Mouse (Mus musculus) megakaryocyte progenitor cell, adult 5-6 weeks (primary cell): ENCODE results near the gene Trmt10c. TPM values are rescaled to one million over a fixed set of nuclear protein-coding genes. Genes with fewer than 3 reads are reported as not detected.
"Not testable (repeated sequence)": the region's sequence is repeated elsewhere in the genome, so short reads cannot be mapped to it uniquely, and the experiment has no call there.

Experiments used
- ATAC-seq: replicated peaks from 2 replicates; pipeline ENCODE4 v1.8.0; 2016; ENCODE audit warnings: mild to moderate bottlenecking, moderate TSS enrichment, inconsistent platforms; ENCODE audit not compliant: poor library complexity
- total RNA-seq, 2 experiments: library from RNA; stranded (forward) in 1 of 2; stranded (reverse) in 1 of 2; fragments of 157-497, 149-512 nt in 1 of 2; fragments of 200-1000 nt in 1 of 2; gene quantifications; 2 replicates each; pipeline versions ENCODE4 v1.2.3 to v1.2.4; 2015 to 2017

Gene Trmt10c
- total RNA-seq, 2 experiments from 2014 or later = 35.8 to 36.1 TPM

DNA sequence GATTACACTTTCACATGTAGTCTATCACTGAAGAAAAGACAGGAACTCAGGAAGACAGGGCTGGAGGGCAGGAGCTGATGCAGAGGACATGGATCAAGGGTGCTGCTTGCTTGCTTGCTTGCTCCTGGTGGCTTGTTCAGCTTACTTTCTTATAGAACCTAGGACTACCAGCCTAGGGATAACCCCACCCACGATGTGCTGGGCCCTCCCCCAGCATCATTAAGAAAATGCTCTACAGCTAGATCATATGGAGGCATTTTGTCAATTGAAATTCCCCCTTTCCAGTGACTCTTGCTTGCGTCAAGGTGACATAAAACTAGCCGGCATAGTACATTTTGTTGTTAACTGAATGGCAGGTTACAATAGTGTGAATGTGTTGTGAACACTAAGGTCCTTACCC is 18.3 kb upstream of the Trmt10c start:
- no peak for ATAC-seq

DNA sequence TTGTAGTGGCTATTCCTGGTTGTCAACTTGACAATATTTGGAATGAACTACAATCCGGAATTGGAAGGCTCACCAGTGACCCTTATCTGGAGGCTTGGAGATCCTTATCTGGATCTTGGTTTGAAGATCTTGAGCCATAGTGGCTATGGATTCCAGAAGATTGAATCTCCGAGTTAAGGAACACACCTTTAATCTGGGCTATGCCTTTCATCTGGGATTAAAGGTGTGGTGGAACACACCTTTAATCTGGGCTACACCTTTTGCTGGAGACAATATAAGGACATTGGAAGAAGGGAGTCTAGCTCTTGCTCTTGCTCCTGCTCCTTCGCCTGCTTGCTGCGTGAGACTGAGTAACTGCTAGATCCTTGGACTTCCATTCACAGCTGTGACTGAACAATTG is 10.4 kb upstream of the Trmt10c start, which contains the start of gene Senp7:
TSS of gene Senp7 (plus strand) at position 301 of the 400 bp plus-strand sequence.
- ATAC-seq = not testable (repeated sequence)

DNA sequence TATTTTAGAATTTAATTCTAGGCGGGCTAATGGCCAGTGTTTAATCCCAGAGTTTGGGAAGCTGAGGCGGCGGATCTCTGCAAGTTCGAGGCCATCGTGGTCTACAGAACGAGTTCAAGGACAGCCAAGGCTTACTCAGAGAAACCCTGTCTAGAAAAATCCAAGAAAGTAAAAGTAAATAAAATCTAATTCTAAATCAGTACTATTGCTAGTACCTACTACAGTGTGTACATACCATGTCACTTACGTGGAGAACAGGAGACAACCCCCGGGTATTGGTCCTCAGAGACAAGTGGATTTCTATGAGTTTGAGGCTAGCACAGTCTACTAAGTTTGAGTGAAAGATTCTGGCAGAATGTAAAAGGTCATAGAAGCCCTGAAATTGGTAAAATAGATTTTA is 471 bp upstream of the Trmt10c start:
- ATAC-seq = no peak

DNA sequence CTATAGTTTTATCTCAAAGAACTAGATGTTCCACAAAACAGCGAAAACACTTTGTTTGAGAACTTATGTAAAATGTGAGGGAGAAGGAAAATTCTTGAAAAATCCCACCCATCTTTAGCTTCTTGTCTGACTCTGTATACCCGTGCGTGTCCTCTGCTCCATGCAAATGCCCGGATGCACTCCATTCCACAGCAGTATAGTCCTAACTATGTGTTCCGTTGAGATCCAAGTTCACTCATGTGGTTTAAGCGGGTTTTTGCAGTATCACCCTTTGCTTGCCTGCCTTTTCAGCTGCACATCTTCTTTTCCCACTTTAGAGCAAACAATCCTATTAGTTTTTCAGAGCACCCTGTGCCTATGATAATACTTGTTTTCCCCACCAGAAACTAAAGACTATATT is 1.1 kb downstream of the Trmt10c start:
- ATAC-seq = no peak

DNA sequence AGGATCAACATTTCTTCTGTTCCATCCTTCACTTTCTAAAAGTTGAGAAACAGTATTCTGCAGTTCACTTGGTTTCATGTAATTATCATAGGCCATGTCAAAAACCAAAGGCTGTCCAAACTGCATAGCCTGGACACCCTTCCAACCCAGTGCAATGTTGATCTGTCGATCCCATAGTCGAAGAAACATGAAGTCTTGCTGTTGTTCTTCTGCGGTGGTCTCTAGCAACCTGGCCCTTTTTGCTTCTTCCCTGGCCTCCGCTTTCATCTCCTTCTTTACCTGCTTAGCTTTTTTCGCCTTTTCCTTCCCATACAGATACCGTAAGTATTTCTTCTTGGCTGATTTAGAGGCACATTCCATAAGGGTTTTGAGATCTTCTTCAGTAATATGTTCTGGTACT is 3.1 kb downstream of the Trmt10c start:
- no peak for ATAC-seq

DNA sequence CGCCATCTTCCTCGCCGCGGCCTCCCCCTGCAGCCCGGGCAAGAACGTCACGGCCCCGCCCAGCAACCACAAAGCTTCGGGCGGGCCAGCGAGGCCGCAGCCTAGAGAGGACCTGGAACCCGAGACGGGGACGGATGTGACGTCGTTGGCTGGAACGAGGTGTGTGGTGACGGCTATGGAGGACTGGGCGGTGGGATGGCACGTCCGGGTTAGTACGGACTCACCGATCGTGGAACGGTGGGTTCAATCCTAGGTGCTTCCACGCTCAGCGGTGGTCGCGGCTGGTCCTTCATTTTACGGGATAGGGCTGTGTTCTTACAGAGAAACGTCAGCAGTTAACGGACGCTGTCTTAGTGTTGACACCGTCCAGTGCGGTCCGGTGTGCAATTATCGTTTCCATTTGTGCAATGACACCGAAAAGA is 7.9 kb downstream of the Trmt10c start, which contains the start of gene Pcnp:
TSS of gene Pcnp (minus strand) at position 79 of the 422 bp plus-strand sequence.
- ATAC-seq = peak; percentile 94

DNA sequence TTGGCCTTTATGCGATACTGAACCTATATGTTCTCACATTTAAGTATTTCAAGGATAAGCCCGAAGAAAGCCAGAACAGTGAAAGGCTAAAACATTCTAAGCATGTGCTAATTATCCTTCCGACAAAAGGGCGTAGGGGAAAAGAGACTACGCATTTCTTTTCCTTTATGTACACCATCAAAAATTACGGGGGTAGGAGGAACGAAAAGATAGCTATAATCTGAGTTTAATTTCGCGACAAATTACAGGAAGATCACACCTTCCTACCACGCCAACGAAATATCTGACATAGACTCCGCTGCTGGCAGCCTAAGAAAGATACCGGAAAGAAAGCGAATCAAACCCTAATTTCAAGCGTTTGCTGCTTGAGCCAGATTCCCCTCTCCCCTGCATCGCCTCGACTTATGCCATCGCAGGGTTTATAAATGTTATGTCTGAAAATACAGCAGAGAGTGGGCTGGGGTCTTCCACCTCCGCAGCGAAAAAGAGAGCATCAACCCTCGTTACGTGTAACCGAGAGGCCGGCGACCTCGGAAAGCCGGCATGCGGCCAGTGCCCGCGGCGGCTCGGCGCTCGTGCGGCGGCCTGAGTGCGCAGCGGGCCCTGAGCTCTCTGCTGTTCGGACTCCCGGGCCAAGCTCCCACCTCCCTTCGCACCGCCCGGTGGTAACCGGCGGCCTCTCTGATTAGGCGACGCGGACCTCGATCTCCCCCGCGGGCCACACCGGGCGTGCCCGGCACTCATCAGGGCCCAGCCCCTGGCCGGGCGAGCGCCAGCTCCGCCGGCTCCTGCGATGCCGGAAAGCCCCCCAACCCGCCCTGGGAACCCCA is 8.7 kb downstream of the Trmt10c start:
- ATAC-seq = peak; percentile 23

DNA sequence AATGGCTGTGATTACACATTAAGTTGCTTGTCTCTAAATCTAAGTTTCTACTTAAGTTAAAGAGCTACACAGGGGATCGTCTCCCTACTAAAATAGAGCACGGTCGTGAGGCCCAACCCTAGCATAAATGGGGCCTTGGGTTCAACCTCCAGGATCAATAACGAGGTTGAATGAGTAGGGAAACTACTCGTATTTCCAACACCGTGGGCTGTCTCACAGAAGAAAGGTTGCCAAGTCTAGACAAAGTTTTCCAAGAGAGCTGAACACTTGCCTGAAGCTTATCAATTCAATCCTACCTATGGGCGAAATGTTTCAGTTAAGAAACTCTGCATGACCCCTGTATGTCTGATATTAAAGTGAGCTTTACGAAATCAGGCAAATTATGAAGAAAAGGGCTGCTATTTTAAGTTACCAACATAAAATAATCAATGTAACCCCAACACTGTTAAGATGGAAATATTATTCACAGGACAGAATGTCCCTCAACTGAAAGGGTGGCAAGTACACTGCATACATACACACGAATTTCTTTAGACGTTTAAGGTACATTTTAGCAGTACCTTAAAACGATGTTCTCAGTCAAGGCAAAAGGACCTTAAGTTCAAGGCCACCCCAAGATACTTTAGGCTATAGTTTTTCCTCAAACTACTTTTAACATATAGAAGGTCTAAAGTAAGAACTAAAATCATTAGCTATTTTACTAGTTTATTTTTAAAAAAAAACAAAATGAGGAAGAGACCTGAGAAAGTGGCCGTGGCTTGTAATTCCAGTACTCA is 9.6 kb downstream of the Trmt10c start:
- no peak for ATAC-seq

DNA sequence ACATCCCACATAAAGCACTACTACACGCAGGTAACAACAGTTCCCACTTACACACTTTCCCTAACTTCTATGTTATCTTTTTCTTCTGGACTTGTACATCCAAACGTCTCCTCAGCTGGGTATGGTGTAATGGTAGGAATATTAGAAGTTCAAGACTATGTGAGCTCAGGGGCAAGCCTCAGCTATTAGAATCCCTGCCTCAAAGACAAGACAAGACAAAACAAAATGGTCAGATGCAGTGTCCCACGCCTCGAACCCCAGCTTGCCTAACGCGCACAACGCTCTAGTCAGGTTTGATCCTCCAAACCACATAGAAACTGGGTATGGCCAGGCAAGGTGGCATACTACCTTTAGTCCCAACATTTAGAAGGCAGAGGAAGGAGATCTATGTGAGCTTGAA is 18.0 kb downstream of the Trmt10c start:
- no peak for ATAC-seq

DNA sequence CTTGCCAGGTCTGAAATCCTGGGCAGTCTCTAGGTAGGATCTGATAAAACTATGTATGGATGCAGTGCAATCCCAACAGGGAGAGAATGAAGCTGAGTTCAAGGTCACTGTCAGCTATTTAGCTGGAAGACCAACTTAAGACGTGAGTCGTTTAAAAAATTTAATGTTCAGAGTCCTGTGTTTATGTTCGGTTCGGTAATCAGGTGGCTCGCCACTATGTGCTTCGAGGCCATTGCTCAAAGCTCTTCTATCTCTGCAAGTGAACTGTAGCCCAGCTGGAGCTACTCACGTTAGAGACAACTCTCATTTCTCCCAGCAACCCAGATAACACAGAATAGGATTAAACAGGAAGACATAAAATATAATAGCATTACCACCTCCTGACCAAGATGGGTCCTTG is 23.5 kb downstream of the Trmt10c start:
- no peak for ATAC-seq

DNA sequence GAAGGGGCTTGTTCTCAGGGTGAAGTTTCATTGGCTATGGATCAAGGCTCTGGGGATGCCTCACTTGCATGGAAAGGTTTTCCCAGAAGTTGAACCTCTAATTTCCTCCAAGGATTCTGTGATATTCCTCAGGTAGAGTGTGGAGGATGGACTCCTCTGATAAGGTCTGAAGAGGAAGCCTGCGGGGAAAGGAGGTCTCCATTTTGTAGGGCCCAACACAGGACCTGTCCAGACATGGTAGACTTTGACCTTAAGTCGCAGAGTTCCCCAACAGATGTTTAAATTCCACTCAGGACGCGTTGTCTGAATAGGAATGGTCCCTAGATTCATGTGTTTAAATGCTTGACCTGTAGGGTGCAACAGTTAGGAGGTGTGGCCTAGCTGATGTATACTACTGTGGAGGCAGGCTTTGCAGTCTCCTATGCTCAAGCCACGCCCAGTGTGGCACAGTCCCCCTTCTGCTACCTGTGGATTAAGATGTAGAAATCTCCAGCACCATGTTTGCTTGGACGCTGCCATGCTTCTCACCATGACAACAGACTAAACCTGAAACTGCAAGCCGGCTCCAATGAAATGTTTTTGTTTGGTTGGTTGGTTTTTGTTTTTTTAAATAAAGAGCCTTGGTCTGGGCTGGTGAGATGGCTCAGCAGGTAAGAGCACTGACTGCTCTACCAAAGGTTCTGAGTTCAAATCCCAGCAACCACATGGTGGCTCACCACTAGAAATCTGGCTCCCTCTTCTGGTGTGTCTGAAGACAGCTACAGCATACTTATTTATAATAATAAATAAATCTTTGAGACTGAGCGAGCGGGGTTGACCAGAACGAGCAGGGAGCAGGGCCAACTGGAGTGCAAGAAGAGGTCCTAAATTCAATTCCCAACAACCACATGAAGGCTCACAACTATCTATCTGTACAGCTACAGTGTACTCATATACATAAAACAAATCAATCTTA is 24.6 kb downstream of the Trmt10c start:
- peak; percentile 56 for ATAC-seq

DNA sequence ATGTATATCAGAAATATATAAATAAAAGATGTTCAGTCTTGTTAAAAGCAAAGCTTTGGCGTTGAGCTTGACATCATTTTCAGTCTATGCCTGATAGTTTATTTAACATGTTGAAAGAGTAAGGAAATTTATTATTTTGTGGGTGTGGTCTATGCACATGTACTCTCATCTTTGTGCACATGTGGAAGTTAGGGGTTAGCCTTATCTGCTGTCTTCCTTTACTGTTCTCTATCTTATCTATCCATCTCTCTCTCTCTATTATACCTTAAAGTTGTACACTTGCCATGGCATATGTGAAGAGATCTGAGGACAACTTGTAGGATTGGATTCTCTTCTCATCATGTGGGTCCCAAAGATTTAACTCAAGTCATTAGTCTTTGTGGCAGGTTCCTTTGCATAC is 28.8 kb downstream of the Trmt10c start:
- ATAC-seq = no peak

DNA sequence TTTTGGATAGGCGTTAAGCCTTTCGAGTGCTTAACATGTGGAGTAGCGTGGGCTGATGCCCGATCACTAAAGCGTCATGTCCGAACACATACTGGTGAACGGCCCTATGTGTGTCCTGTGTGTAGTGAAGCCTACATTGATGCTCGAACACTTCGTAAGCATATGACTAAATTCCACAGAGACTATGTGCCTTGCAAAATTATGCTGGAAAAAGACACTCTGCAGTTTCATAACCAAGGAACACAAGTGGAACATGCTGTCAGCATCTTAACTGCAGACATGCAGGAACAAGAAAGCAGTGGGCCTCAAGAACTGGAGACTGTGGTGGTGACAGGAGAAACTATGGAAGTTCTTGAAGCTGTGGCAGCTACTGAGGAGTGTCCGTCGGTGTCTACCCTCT is 30.8 kb downstream of the Trmt10c start:
- no peak for ATAC-seq

DNA sequence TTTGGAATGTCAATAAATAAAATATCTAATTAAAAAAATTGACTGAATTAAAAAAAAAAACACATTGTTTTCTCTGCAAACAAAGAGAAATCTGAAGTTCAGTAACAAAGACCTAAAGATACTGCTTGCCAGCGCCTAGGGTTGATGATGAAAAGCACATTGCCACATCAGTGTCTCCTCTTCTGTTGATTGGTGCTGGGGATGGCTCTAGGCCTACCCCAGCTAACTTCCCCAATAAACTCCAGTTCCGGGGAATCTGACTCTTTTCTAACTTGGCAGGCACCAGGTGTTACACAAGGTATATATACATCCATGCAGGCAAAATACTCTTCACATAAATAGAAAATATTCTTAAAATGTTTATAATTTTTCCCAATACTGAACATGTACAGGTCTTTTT is 43.4 kb downstream of the Trmt10c start:
- peak; percentile 72 for ATAC-seq

DNA sequence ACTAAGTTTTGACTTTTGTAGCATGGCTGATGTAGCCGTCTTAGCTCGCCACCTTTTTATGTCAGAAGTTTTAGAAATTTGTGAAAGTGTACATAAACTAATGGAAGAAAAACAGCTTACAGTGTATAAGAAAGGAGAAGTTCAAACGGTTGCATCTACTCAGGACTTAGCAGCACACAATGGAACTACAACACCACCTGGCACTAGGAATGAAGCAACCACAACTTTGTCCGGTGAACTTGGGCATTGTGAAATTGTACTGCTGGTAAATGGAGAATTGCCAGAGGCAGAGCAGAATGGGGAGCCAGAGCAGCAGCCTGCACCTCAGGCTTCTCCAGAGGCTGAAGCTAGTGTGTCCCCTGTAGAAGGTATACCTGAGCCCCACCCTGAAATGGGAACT is 47.3 kb downstream of the Trmt10c start:
- peak; percentile 93 for ATAC-seq

DNA sequence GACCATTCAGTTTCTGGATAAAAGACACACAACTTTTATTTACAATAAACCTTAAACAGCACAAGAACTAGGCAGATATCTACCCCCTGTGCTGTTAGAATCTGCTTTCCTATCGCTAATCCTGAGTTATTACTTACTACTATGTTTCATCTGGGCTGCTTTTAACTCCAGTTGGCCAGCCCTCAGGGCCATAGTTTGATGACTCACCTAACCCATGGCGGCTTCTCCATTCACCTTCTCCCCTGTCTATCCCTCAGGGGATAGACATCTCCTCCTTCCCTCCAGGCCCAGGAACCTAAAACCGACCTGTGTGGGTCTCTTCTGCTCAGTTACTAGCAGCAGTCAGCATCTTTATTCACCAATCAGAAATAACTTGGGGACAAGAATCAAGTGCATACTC is 51.6 kb downstream of the Trmt10c start:
- no peak for ATAC-seq

Other genes starting within 250 kb of the Trmt10c start
- 12.3 and 24.5 TPM in 2 replicates for gene Nfkbiz, start 198.9 kb downstream of the Trmt10c start, total RNA-seq (2015)
- gene Nfkbiz, start 198.9 kb downstream of the Trmt10c start, total RNA-seq (2017) = 8.0 and 13.7 TPM in 2 replicates
- 4.4 and 6.3 TPM in 2 replicates for gene Nxpe3, start 142.5 kb downstream of the Trmt10c start, total RNA-seq (2015)
- gene Nxpe3, start 142.5 kb downstream of the Trmt10c start, total RNA-seq (2017) = 4.4 and 6.9 TPM in 2 replicates
- gene Cep97, start 103.0 kb downstream of the Trmt10c start, total RNA-seq (2015) = 9.3 and 16.0 TPM in 2 replicates
- 13.4 and 33.3 TPM in 2 replicates for gene Cep97, start 103.0 kb downstream of the Trmt10c start, total RNA-seq (2017)
- gene Rpl24, start 71.5 kb downstream of the Trmt10c start, total RNA-seq (2015) = 1,404 and 1,464 TPM in 2 replicates
- gene Rpl24, start 71.5 kb downstream of the Trmt10c start, total RNA-seq (2017) = 1,643 and 1,702 TPM in 2 replicates
- 37.2 and 38.2 TPM in 2 replicates for gene Zbtb11, start 63.9 kb downstream of the Trmt10c start, total RNA-seq (2015)
- 38.7 and 45.1 TPM in 2 replicates for gene Zbtb11, start 63.9 kb downstream of the Trmt10c start, total RNA-seq (2017)
- 99.7 and 101 TPM in 2 replicates for gene Pcnp, start 8.1 kb downstream of the Trmt10c start, total RNA-seq (2015)
- gene Pcnp, start 8.1 kb downstream of the Trmt10c start, total RNA-seq (2017) = 129 and 133 TPM in 2 replicates
- gene Senp7, start 10.5 kb upstream of the Trmt10c start, total RNA-seq (2015) = 21.0 and 32.8 TPM in 2 replicates
- gene Senp7, start 10.5 kb upstream of the Trmt10c start, total RNA-seq (2017) = 15.0 and 25.4 TPM in 2 replicates
- 0.12 and 0.91 TPM in 2 replicates for gene Impg2, start 166.5 kb upstream of the Trmt10c start, total RNA-seq (2015)
- 0.07 TPM in 1 of 2 replicates, not detected in the other for gene Impg2, start 166.5 kb upstream of the Trmt10c start, total RNA-seq (2017)